Mouse (Mus musculus): ENCODE results near the gene Mipol1. TPM values are rescaled to one million over a fixed set of nuclear protein-coding genes. Genes with fewer than 3 reads are reported as not detected.
A peak's percentile ranks its signal among the peaks of the same experiment; 100 is the strongest.

The Mipol1 gene
- total RNA-seq, 2 experiments from 2014 or later: 3.1 to 4.0 TPM

DNA sequence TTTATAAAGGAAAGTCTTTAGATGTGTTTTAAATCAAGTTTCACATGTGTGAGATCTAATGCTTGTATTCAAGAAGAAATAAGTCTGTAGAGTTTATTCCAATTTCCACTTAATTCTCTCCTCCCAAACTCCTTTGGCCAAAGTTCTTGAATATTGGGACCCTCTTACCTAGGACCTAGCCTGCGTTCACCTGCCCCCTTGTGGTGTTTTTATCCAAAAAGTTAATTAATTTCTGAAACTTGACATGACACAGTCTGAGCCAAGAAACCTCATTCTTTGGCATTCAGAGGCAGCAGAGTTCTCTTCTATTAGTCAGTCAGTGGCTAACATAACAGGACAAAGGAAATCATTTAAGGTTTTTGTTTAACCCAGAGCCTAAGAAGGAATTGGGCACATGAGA lies 284.3 kb downstream of the Mipol1 start:
- DNase-seq (ENCODE audit: low spot score): no peak

DNA sequence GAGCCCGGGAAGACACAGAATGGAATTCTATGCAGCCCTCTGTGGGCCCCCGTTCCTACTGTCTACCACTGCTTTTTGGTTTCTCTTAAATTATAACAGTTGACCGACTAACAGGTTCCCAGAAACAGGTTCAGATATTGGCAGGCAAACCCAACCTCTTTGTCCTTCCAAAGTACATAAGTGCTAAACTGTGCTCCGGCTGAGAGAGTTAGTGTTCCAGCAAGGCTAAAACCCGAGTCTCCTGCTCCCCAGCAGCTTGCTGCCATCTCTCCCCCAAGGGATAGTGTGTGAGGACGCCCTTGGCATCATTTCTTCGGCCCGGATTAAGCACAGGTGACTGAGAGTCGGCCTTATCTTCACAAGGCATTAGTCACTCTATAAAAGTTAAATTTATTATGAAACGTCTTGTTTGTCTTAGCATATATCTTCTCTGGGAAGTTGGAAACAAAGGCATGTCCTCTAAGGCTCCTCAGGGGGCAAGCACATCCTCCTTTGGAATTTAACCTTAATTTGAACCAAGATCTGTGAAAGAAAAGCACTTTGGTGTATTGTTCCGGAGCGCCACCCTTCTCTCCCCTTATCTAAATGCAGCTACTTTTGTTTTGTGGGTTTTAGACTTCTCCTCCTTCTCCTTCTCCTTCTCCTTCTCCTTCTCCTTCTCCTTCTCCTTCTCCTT lies 285.6 kb downstream of the Mipol1 start:
- DNase-seq (ENCODE audit: low spot score): no peak

DNA sequence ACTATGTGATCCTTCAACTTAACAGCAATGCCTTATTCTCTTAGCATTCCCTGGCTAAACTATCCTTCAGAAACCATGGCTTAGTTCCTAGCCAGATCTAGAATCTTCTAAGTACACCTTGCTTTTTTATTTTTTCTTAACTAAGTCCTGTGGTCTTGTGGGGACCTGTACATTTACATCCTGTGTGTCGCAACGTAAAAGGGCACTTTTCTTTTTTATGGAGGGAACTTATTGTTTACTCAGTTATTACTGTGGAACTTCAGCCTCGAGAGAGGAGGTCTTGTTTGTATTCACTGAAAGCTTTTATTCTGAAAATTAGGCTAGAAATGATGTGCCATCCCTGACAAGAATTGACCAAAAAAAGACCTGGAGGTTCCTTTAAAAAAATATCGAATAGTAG lies 298.1 kb downstream of the Mipol1 start:
- DNase-seq (ENCODE audit: low spot score): no peak

DNA sequence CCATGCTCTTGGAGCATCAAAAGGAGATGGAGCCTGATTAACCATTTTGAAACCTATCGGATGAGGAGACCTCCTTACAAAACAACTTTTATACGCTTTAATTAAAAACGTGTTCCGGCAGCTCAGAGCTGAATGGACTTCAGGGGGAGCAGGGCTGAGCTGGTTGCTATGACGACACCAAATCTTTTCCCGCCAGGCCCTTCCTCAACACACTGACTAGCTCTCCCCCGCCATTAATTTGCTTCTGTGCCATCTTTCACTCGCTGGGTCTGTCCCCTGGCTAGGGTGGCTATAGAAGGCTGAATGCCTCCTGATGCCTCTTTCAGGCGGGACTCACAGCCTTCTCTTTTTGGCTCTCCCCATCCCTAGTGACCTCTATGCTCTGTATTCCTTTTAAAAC lies 300.2 kb downstream of the Mipol1 start:
- no peak for DNase-seq (ENCODE audit: low spot score)

DNA sequence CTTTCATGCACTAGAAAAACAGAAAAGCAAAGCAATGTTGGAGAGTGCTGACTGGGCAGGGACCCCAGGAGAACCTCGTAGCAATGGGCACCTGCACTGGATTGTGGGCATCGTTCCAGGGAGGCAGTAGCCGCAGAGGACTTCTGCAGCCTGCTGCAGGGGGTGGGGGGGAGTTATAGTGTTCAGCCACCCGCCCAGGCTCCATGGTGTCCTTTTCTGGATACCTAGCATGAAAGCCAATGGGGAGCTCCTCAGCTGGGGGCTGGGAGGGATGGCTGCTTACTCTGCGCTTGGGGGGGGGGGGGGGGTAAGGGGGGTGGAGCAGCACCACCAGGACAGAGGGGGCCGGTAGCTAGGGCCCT lies 304.3 kb downstream of the Mipol1 start:
- DNase-seq (ENCODE audit: low spot score): no peak

DNA sequence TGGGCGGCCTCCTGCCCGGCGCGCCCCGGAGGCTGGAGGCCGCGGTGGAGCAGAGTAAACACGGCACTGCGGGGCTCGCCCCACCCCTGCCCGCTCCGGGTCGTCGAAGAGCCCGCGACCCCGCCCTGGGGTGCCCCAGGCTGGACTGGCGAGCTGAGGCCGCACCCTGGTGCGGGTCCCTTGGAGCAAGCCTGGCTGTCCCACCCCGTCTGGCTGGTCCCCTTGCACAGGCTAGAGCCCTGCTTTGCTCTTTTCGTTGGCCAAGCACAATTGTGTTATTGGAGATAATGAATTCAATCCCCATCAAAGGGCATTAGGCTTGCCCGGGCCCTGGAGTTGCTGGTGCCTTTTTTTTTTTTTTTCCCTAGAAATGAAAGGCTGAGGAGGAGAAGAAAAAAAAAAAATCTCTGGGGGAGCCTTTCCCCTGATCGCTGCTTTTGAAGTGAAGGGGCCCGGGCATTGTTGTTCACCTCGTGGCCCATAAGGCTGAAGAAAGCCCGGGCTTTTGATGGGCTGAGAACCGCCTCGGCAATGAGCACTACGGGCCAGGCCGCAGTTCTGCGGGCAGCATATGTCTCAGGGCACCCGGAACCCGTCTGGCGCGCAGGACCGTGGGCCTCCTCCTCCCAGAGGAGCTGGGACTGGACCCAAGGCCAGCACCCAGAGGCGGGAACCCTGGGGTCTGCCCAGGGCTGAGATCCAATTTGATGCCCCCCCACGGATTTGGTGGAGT lies 304.8 kb downstream of the Mipol1 start:
- no peak for DNase-seq (ENCODE audit: low spot score)

DNA sequence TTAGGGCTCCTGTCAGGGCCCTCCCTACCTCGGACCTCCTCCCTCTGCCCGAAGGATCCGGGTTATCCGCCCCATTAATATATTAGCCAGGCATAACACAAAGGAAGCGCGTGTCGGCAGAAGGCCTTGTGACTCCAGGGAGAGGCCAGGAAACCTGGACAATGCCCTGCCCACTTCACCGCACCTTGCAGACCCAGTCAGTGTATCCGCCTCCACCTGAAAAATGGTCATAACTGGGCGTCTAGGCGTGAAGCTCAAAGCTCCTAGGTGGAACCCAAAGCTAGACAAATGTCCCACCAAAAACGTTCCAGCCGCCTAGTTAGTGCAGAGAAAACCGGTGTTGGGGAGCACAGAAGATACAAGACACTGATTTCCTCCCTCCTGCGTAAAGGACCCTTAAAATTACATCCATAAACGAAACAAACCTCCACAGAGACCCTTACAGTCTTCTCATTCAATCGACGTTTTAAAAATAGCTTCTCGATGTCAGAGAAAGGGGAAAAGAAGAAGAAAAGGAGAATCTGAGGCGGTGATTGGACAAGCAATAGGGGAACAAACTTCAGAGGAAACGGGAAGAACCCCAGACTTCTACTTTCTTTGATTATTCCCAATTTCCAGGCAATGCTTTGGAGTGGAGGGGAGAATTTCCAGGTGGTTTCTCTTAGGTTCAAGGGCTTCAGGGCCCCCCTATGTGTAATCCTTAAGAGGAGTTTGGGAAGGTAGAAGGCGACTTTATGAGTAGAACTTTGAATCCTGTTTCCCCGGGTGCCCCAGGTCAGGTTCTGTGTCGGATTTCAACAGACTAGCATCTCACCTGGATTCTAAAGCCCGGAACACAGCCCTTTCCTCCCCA lies 306.1 kb downstream of the Mipol1 start:
- no peak for DNase-seq (ENCODE audit: low spot score)

DNA sequence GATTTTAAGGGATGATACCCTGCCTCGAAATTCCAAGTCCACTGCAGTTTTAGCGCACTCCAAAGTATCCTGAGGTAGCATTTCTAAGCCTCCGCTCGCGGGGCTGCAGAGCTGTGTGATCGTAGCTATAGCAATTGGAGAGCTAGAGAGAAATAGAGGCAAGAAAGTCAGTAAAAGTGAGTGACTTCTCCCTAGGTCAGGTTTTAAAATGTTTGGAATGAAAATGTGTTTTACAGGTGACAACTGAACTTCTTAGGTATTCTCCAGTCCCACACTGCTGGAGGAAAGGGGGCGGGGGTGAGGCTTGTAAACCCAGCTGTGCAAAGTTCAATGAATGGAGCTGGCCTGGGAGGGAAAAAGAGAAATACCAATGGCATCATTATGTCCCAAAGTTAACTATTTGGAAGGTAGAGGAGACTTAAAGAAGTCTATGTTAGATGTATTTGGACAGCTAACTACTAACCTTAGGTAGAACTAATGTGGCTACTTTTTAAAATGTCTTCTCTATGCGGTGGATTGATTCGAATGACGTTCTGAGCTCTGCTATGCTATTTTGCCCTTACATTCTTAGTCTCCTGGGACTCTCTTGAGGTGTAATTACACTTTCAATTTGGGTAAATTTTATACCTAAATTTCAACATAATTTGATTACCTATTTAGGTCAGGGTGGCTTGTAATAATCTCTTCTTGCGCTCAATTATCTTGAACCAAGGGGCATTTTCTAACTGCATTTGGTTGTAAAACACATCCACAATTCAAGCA lies 306.9 kb downstream of the Mipol1 start:
- no peak for DNase-seq (ENCODE audit: low spot score)

DNA sequence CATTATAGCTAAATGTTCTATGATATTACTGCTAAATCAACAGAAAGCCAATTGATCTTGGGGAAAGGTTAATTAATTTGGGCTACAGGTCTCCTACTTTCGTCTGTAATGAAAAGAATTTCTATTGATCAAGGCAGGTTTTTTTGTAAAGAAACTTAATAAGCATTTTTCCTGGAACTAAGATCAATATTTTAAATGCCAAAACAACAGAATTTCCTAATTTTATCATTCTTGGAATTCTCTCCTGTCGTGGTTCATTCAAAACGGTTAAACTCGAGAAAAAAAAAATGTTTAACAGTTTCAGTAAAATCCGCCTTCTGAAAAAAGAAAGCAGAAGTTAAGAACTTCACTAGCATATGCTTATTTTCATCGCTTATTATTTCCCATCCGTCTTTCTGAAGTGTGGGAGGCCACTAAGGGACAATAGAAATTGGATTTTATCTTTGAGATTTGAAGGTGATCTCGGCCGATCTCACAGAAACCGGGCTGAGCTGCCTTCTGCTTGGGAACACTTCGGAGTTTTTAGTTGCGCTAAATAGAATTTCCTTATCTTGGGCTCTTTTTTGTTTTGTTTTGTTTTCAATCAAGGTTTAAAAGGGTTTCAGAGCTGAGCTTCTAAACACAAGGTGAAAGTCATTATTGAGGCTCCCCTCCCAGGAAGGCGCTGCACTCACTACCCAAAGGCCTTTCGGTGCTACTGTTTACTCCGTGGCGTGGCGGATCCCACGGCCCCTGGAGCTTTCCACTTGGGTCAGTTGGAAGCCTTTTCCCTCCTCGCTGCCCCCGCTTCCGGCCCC lies 307.8 kb downstream of the Mipol1 start:
- DNase-seq (ENCODE audit: low spot score): no peak

DNA sequence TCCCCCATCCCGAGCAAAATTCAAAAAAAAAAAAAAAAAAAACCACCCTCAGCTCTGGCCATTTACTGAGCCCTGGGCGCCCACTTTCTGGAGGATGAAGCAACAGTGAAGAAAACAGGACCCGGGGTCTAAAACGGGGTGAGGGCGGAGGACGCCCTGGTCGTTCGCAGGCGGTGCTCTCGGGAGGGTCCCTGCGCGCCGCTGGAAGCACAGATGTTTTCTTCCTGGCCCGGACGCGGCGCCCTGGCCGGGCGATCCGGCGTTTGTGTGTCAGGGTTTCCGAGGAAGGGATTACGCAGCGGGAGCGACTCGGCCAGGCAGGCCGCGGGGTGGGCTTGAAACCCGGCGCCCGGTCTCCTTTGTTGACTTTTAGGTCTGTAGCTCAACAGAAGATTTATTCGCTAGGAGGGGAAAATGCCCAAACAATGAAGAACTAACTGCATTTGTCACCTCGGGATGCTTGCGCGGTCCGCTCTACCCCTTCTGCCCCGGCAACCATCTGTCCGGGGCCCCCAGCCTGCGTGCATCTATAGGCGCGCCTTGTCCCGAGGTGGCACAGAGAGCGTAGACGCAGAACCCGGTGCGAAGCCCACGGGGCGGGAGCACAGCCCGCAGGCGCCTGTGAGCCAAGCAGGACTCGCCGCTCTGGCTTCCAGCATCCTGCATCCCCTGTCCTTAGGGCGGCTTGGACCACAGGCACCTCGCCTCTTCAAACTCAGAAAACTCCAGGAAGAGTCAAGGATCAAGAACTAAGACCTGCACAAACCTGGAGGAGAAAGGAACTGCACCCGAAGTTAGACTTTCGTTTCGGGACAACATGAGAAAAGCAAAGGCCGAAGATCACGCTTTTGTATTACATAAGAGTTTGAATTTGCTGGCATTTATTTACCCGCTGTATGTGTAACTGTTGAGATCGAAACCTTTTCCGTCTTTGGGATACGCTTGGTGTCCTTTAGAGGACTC lies 308.6 kb downstream of the Mipol1 start:
- DNase-seq (ENCODE audit: low spot score): no peak

DNA sequence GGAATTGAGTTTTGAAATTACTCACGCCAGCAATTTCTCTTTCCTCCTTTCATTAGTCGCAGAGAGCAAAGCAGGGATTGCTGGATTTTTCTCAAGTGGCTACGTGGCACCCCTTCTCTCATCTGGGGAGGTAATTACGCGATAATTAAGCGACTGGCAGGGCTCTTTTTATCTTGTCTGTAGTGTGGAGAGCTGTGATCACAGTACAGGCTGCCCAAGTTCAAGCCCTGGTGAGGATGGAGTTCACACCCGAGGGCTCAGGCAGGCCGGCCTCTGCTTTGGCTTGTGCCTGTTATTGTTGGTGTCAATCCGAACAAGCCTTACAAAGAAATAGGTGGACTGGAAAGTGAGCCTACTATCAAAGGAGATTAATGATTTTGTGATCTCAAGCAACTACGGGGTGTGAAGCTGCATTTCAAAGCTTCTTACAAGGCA lies 309.3 kb downstream of the Mipol1 start:
- DNase-seq (ENCODE audit: low spot score): no peak

DNA sequence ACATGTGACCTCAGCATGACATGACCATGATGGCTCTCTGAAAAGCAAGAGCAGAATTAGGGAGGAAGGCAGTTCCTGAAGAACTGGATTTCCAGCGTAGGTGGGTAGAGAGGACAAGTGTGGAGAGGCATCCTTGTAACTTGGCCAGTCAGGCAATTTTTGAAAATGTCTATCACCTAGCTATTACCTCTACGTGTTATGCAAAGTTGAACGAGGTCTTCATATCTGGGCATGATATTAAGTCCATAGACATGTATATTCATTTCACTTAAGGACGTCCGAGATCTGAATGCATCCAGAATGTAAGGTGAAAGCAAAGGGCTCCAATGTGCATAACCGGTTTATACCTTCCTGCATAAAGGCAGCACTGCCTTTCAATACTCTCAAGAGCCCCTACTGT lies 310.9 kb downstream of the Mipol1 start:
- DNase-seq (ENCODE audit: low spot score): no peak

DNA sequence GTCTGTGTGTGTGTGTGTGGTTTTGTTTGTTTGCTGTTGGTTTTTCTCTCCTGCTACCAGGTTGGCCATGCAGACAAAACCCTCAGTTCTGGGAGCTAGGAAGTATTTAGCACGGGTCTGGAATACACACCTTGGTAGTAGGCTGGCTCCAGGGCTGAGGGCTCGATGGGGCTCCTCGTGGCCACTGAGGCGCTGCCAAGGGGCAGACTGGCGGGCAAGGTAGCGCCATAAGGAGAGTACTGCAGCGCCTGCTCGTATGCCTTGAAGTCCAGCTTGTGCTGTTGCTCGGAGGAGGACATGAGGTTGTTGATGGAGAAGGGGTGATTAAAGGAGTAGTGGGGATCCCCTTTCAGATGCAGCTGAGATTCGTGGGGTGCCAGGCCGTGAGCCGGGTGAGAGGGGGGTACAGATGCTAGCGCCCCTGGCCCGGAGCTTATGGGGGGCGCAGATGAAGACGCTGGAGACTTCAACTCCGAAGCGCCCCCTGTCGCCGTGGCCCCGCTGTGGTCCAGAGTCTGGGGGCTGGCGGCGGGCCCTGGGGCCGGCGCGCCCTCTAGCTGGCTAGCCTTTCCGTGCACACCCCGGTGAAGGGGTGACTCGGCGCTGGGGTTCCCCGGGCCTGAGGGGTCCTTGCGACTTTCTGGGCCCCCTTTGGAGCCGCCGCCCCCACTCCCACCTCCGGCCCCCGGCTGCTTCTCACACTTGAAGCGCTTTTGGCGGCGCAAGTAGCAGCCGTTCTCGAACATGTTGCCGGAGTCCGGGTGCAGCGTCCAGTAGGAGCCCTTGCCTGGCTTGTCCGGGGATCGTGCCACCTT lies 311.9 kb downstream of the Mipol1 start:
- DNase-seq (ENCODE audit: low spot score): no peak

DNA sequence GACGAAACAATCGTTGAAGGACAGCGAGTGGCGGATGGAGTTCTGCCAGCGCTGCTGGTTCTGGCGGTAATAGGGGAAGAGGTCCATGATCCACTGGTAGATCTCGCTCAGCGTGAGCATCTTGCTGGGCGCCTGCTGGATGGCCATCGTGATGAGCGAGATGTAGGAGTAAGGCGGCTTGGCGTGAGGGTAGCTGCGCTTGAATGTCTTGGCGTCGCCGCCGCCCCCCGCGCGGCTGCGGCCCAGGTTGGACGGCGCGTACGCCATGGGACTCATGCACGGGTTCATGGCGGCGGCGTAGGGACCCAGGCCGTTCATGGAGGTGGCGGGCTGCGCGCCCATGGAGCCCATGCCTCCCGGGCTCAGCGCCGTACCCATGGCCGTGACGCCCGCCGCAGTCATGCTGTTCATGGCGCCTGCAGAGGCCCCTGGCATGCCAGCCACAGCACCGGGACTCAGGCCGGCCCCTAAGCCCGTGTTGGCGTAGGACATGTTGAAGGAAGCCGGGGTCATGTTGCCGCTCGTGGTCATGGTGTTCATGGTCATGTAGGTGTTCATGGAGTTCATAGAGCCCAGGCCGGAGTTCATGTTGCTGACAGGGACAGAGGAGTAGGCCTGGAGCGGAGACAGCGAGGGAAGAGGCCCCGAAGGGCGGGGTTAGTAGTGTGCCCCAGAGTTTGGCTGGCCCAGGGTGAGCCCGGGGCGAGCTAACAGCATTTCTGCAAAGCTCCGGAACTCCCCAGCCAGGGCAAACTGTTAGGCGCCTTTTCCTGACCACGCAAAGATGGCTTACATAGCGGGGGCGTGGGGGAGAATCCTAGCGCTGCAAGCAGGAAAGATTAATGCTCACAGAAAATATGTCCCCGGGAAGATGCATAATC lies 312.8 kb downstream of the Mipol1 start:
- no peak for DNase-seq (ENCODE audit: low spot score)

DNA sequence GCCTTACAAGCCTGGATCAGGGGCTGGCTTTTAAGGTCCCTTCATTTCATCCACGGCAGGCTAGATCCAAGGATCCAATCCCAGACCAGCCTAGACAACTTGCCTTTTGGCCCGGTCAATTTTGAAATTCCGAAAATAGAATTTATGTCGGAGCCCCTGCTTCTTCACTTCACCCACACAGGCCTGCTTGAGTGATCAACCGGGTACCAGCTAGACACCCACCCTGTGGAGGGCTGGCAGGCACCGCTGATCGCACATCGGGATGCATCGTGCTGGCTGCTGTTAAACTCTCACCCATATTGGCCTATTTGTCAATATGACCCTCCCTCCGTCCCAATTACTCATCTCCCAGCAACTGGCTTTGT lies 313.4 kb downstream of the Mipol1 start:
- DNase-seq (ENCODE audit: low spot score): no peak

DNA sequence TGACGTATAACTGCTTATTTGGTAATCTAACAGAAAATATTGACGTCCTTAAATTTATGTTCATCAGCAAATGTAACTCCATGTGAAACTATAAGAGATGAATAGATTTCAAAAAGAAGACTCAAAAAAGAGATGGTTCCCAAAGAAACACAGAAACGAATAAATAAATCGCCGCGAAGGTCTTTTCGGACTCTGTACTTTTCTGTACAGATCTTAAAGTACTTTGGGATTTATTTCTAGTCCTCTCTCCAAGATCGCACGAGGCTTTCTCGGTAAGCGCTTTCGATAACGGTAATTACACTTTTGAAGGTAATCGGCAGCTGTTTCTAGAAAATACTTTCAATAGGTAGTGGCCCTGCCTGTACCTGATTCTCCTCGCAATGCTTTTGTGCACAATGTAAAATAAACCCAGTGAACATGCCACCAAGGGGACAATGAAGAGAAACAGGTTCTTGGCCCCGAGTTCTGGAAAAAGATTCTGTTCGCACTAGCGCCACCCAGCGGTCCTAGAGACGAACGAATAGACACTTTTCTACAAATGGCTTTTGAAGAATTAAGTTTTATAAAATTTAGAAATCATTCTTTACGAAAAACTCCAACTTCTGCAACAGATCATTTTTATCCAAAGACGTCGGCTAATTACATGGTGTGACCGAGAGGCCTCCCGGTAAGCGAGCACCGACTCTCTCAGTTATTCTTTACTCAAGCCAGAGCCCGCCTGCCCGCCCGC lies 314.6 kb downstream of the Mipol1 start:
- peak; percentile 36 for DNase-seq (ENCODE audit: low spot score)

Data from gastrocnemius, adult 18-20 months (tissue).